Comparison of ENCODE assay signal across 19 mouse cellular contexts in genomic region chr13:102487416-102488097, GRCm38 (mm10).
DNase-seq lines count a peak whose midpoint lies in the region; ATAC-seq lines count a peak whose summit lies in the region.
"Had no signal": no experiment of that assay in that cellular context is flagged by ENCODE, and none has a peak within 500 bp of the region (broad histone marks: within the 10 kb centered on the region; RNA-seq: fewer than 3 reads in every experiment).

No protein-coding gene starts in this region.

- 52% methylated on average over 4 of the region's 4 CpGs for WGBS in kidney, embryonic 15.5 days
- 36% methylated on average over 4 of the region's 4 CpGs for WGBS in midbrain, embryonic 14.5 days

- peak; percentile 62; the same call in 1 of the 2 replicates for ATAC-seq in kidney, embryonic 15.5 days (replicated peaks; ENCODE audit: low FRiP score)
- ATAC-seq in midbrain, embryonic 14.5 days (ENCODE audit: low FRiP score, low TSS enrichment), result no peak; the same call in 1 of the 2 replicates
- ATAC-seq: liver, postnatal 0 days had no signal

- no peaks in the 10 kb centered on the region for H3K4me1 ChIP-seq in kidney, embryonic 15.5 days
- H3K4me1 ChIP-seq in midbrain, embryonic 14.5 days (ENCODE audit: control insufficient read depth, insufficient read depth, low read length), result 0 out of 2 replicates have a peak, but pooled peaks cover 3% of the 10 kb centered on the region
- H3K4me1 ChIP-seq: heart, embryonic 12.5 days; neural tube, embryonic 12.5 days had no signal

- H3K9me3 ChIP-seq in kidney, embryonic 15.5 days (replicated peaks), result no peaks in the 10 kb centered on the region
- no peaks in the 10 kb centered on the region for H3K9me3 ChIP-seq in midbrain, embryonic 14.5 days (ENCODE audit: control insufficient read depth, low read length)
- H3K9me3 ChIP-seq: heart, embryonic 12.5 days; neural tube, embryonic 12.5 days had no signal

- H3K4me3 ChIP-seq in kidney, embryonic 15.5 days (replicated peaks), result no peak overlapping the region
- no peak overlapping the region for H3K4me3 ChIP-seq in midbrain, embryonic 14.5 days (replicated peaks; ENCODE audit: low read depth, low read length)
- H3K4me3 ChIP-seq: erythroblast, embryonic 14.5 days; heart, embryonic 12.5 days; layer of hippocampus, adult 2 months; neural tube, embryonic 12.5 days had no signal

- no peak overlapping the region for H3K4me2 ChIP-seq in kidney, embryonic 15.5 days
- no peak overlapping the region for H3K4me2 ChIP-seq in midbrain, embryonic 14.5 days (ENCODE audit: low read length)
- H3K4me2 ChIP-seq: heart, embryonic 12.5 days; neural tube, embryonic 12.5 days had no signal

- DNase-seq in kidney, postnatal 36 days, result no peak
- peak; percentile 45 for DNase-seq in embryo, embryonic 10 days (ENCODE audit: low spot score)
- DNase-seq in embryo, embryonic 11 days, result peak; percentile 25
- DNase-seq in midbrain, embryonic 14.5 days, result peak; percentile 41
- DNase-seq in heart, adult 11 months, result no peak
- no peak for DNase-seq in testis, postnatal 14 days (ENCODE audit: low spot score)
- DNase-seq: adrenal gland, postnatal 36 days; cerebellum, adult 8-10 months; gastrocnemius, postnatal 36 days; kidney, adult 2 months; liver; liver, postnatal 0 days; thymus, postnatal 4 days had no signal

- H3K27me3 ChIP-seq in kidney, embryonic 15.5 days, result no peaks in the 10 kb centered on the region
- no peaks in the 10 kb centered on the region for H3K27me3 ChIP-seq in midbrain, embryonic 14.5 days (ENCODE audit: control insufficient read depth, insufficient read depth, low read length)
- H3K27me3 ChIP-seq: heart, embryonic 12.5 days; neural tube, embryonic 12.5 days had no signal

- H3K9ac ChIP-seq in kidney, embryonic 15.5 days, result no peak overlapping the region
- no peak overlapping the region for H3K9ac ChIP-seq in midbrain, embryonic 14.5 days (replicated peaks; ENCODE audit: low read length)
- H3K9ac ChIP-seq: heart, embryonic 12.5 days; liver, postnatal 0 days; neural tube, embryonic 12.5 days had no signal

- no peaks in the 10 kb centered on the region for H3K36me3 ChIP-seq in kidney, embryonic 15.5 days
- H3K36me3 ChIP-seq in midbrain, embryonic 14.5 days (ENCODE audit: control insufficient read depth, insufficient read depth, low read length), result no peaks in the 10 kb centered on the region
- H3K36me3 ChIP-seq: heart, embryonic 12.5 days; neural tube, embryonic 12.5 days had no signal

- H3K27ac ChIP-seq in kidney, embryonic 15.5 days, result no peak overlapping the region
- H3K27ac ChIP-seq in midbrain, embryonic 14.5 days (replicated peaks; ENCODE audit: low read depth, low read length), result no peak overlapping the region
- H3K27ac ChIP-seq: layer of hippocampus, adult 2 months; macrophage; neural tube, embryonic 12.5 days had no signal

Comparison
In these comparisons a context has a peak if more than half of its experiments do, and no peak if none do; other contexts are left out.
1. DNase-seq: peak in embryo, embryonic 10 days (single experiment), embryo, embryonic 11 days (single experiment) and midbrain, embryonic 14.5 days (single experiment); none in kidney, postnatal 36 days (0 of 2), heart, adult 11 months (single experiment) and testis, postnatal 14 days (single experiment).